Comparison of ENCODE assay signal across 8 mouse cellular contexts in the genomic region with DNA sequence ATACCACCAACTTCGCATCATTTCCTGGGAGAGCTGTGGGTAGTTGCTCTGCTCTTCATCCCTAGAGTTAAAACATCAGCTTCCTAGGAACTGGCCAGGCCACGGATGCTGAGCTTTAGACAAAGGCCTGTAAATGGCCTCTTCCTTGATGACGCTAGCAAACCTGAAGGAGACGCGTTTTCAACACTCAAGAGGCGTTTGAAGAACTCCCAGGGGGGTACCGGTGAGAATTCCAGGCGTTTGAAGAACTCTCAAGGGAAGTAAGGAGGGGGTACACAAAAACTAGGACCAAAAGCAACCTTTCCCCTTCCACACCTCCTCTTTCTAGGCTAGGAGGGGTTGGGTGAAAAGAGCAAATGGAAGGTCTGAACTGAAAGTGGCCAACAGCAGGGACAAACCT. TPM values are rescaled to one million over a fixed set of nuclear protein-coding genes. Genes with fewer than 3 reads are reported as not detected.
DNase-seq lines count a peak whose midpoint lies in the region; ATAC-seq and TF ChIP-seq lines count a peak whose summit lies in the region.

No protein-coding gene starts in this region.

- H3K9ac ChIP-seq in hindbrain, embryonic 13.5 days: peak overlapping the region; percentile 80
- peak overlapping the region; percentile 49 for H3K9ac ChIP-seq in midbrain, embryonic 14.5 days (replicated peaks; ENCODE audit: low read length)

- no peak for TF ChIP-seq CTCF in kidney, adult 2 months (conservative IDR thresholded peaks at IDR 0.05; ENCODE audit: insufficient read depth, insufficient read length, low read depth, low read length)
- no peak for TF ChIP-seq CTCF in cortical plate, adult 2 months (IDR thresholded peaks at IDR 0.05; ENCODE audit: extremely low read depth, insufficient read depth, low read length)

- no peak overlapping the region for H3K27ac ChIP-seq in kidney, adult 2 months (ENCODE audit: insufficient read depth, low read depth, low read length)
- H3K27ac ChIP-seq in cortical plate, adult 2 months (ENCODE audit: insufficient read depth, low read length): no peak overlapping the region
- H3K27ac ChIP-seq in hindbrain, embryonic 13.5 days: peak overlapping the region; percentile 55; the same call in 1 of the 2 replicates
- no peak overlapping the region for H3K27ac ChIP-seq in midbrain, embryonic 14.5 days (replicated peaks; ENCODE audit: low read depth, low read length)

- WGBS in kidney, adult 2 months: 12% methylated on average over 8 of the region's 8 CpGs
- WGBS in hindbrain, embryonic 13.5 days: 3% methylated on average over 8 of the region's 8 CpGs
- WGBS in midbrain, embryonic 14.5 days: 5% methylated on average over 8 of the region's 8 CpGs

- peaks cover 9% of the 10 kb centered on the region; the same call in 1 of the 2 replicates for H3K4me1 ChIP-seq in kidney, adult 2 months (ENCODE audit: control insufficient read depth, insufficient read depth, low read length)
- peaks cover 2% of the 10 kb centered on the region for H3K4me1 ChIP-seq in cortical plate, adult 2 months (ENCODE audit: control insufficient read depth, insufficient read depth, low read length)
- H3K4me1 ChIP-seq in hindbrain, embryonic 13.5 days (replicated peaks): peaks cover 54% of the 10 kb centered on the region
- H3K4me1 ChIP-seq in midbrain, embryonic 14.5 days (ENCODE audit: control insufficient read depth, insufficient read depth, low read length): peaks cover 23% of the 10 kb centered on the region

- no peaks in the 10 kb centered on the region for H3K36me3 ChIP-seq in kidney, adult 2 months (ENCODE audit: control insufficient read depth, insufficient read depth, low read length)
- no peaks in the 10 kb centered on the region for H3K36me3 ChIP-seq in hindbrain, embryonic 13.5 days
- H3K36me3 ChIP-seq in midbrain, embryonic 14.5 days (ENCODE audit: control insufficient read depth, insufficient read depth, low read length): no peaks in the 10 kb centered on the region

- no peaks in the 10 kb centered on the region for H3K9me3 ChIP-seq in hindbrain, embryonic 13.5 days
- H3K9me3 ChIP-seq in midbrain, embryonic 14.5 days (ENCODE audit: control insufficient read depth, low read length): no peaks in the 10 kb centered on the region

- DNase-seq in kidney, adult 2 months: no peak
- no peak for DNase-seq in kidney, adult 8-10 months
- peak; percentile 49 for DNase-seq in midbrain, embryonic 14.5 days
- DNase-seq in T-cell, adult 2 months (ENCODE audit: low spot score): no peak
- DNase-seq in gastrocnemius, postnatal 10 days: no peak

- no peak for TF ChIP-seq POLR2A in kidney, adult 2 months (IDR thresholded peaks at IDR 0.05; ENCODE audit: low read depth, low read length)
- no peak for TF ChIP-seq POLR2A in cortical plate, adult 2 months (IDR thresholded peaks at IDR 0.05; ENCODE audit: extremely low read depth, insufficient read depth, low read length)

- H3K4me3 ChIP-seq in kidney, adult 2 months (ENCODE audit: insufficient read depth, low read depth, low read length): peak overlapping the region; percentile 50; the same call in 1 of the 2 replicates
- peak overlapping the region; percentile 21; the same call in 1 of the 2 replicates for H3K4me3 ChIP-seq in cortical plate, adult 2 months (ENCODE audit: insufficient read depth, low read length)
- H3K4me3 ChIP-seq in hindbrain, embryonic 13.5 days: peak overlapping the region; percentile 52
- H3K4me3 ChIP-seq in midbrain, embryonic 14.5 days (replicated peaks; ENCODE audit: low read depth, low read length): peak overlapping the region; percentile 42

- peak overlapping the region; percentile 82 for H3K4me2 ChIP-seq in hindbrain, embryonic 13.5 days
- peak overlapping the region; percentile 71 for H3K4me2 ChIP-seq in midbrain, embryonic 14.5 days (ENCODE audit: low read length)

- H3K27me3 ChIP-seq in kidney, adult 2 months (replicated peaks; ENCODE audit: control insufficient read depth, insufficient read depth, low read length): no peaks in the 10 kb centered on the region
- H3K27me3 ChIP-seq in hindbrain, embryonic 13.5 days: peaks cover 54% of the 10 kb centered on the region
- 0 out of 2 replicates have a peak, but pooled peaks cover 11% of the 10 kb centered on the region for H3K27me3 ChIP-seq in midbrain, embryonic 14.5 days (ENCODE audit: control insufficient read depth, insufficient read depth, low read length)

- ATAC-seq in hindbrain, embryonic 13.5 days (ENCODE audit: low FRiP score): no peak
- ATAC-seq in midbrain, embryonic 14.5 days (ENCODE audit: low FRiP score, low TSS enrichment): no peak
- no peak for ATAC-seq in erythroblast, adult 5-6 weeks (replicated peaks; ENCODE audit: low FRiP score, poor library complexity, severe bottlenecking)

RNA-seq across cellular contexts. Expression of gene Rbp1, which starts 1.5 kb away (rescaled TPM):
- polyA plus RNA-seq in kidney, adult 2 months (2012; rRNA removed): 6.4 and 6.7 TPM in 2 replicates
- polyA plus RNA-seq in cortical plate, adult 2 months (2012; rRNA removed): 17.1 and 22.2 TPM in 2 replicates
- polyA plus RNA-seq in hindbrain, embryonic 13.5 days (2015; fragmentation: Nextera tagmentation; extraction: Ambion mirVana): 66.7 and 67.4 TPM in 2 replicates
- polyA plus RNA-seq in midbrain, embryonic 14.5 days (2014; fragmentation: Nextera tagmentation; extraction: Ambion mirVana): 15.4 and 26.1 TPM in 2 replicates
- total RNA-seq in erythroblast, adult 5-6 weeks (2015; ENCODE audit: low replicate concordance): 0.84 and 5.2 TPM in 2 replicates
- total RNA-seq in erythroblast, adult 5-6 weeks (2017; ENCODE audit: low replicate concordance): 0.70 TPM in 1 of 2 replicates, not detected in the other
- 1 to 10 TPM; 5.9 to 6.9 TPM for total RNA-seq in gastrocnemius, postnatal 10 days (2021)
